In genomic region chr6:100833355-100833754, GRCm38 (mm10) we compare ENCODE assay signal across 8 mouse cellular contexts. TPM values are rescaled to one million over a fixed set of nuclear protein-coding genes. Genes with fewer than 3 reads are reported as not detected.
DNase-seq lines count a peak whose midpoint lies in the region; ATAC-seq lines count a peak whose summit lies in the region.

Gene Ppp4r2, plus strand, starts transcription at chr6:100833622.

- peak within 1 kb of the TSS; percentile 63 for H3K27ac ChIP-seq in forebrain, embryonic 11.5 days (ENCODE audit: low read depth, low read length)
- peak within 1 kb of the TSS; percentile 86 for H3K27ac ChIP-seq in heart, embryonic 16.5 days (ENCODE audit: low read length)
- peak within 1 kb of the TSS; percentile 83 for H3K27ac ChIP-seq in liver, embryonic 15.5 days (replicated peaks)
- H3K27ac ChIP-seq in neural tube, embryonic 12.5 days: peak within 1 kb of the TSS; percentile 15

- H3K4me2 ChIP-seq in forebrain, embryonic 11.5 days (ENCODE audit: low read depth, low read length, severe bottlenecking): peak within 1 kb of the TSS; percentile 51
- peak within 1 kb of the TSS; percentile 63 for H3K4me2 ChIP-seq in heart, embryonic 16.5 days (ENCODE audit: low read depth, low read length)
- peak within 1 kb of the TSS; percentile 72 for H3K4me2 ChIP-seq in liver, embryonic 15.5 days
- H3K4me2 ChIP-seq in neural tube, embryonic 12.5 days (replicated peaks): peak within 1 kb of the TSS; percentile 66

- under 1% methylated on average over 29 of the region's 50 CpGs for WGBS in forebrain, embryonic 11.5 days
- under 1% methylated on average over 37 of the region's 50 CpGs for WGBS in heart, embryonic 16.5 days
- WGBS in liver, embryonic 15.5 days (ENCODE audit: insufficient replicate concordance): under 1% methylated on average over 40 of the region's 50 CpGs
- WGBS in neural tube, embryonic 12.5 days: under 1% methylated on average over 44 of the region's 50 CpGs

- no peaks in the 10 kb centered on the region for H3K27me3 ChIP-seq in forebrain, embryonic 11.5 days (ENCODE audit: control insufficient read depth, insufficient read depth, low read length)
- H3K27me3 ChIP-seq in heart, embryonic 16.5 days (ENCODE audit: control insufficient read depth, insufficient read depth, low read length): no peaks in the 10 kb centered on the region
- H3K27me3 ChIP-seq in liver, embryonic 15.5 days: no peaks in the 10 kb centered on the region
- H3K27me3 ChIP-seq in neural tube, embryonic 12.5 days (replicated peaks): no peaks in the 10 kb centered on the region

- H3K4me1 ChIP-seq in forebrain, embryonic 11.5 days (replicated peaks; ENCODE audit: control insufficient read depth, insufficient read depth, low read length): no peaks in the 10 kb centered on the region; the same call in 1 of the 2 replicates
- peaks cover 15% of the 10 kb centered on the region for H3K4me1 ChIP-seq in heart, embryonic 16.5 days (ENCODE audit: control insufficient read depth, insufficient read depth, low read length)
- peaks cover 27% of the 10 kb centered on the region for H3K4me1 ChIP-seq in liver, embryonic 15.5 days (replicated peaks)
- peaks cover 18% of the 10 kb centered on the region for H3K4me1 ChIP-seq in neural tube, embryonic 12.5 days

- H3K9me3 ChIP-seq in forebrain, embryonic 11.5 days (ENCODE audit: control insufficient read depth, low read length): no peaks in the 10 kb centered on the region
- no peaks in the 10 kb centered on the region for H3K9me3 ChIP-seq in heart, embryonic 16.5 days (replicated peaks; ENCODE audit: control insufficient read depth, low read length)
- no peaks in the 10 kb centered on the region for H3K9me3 ChIP-seq in liver, embryonic 15.5 days (replicated peaks)
- no peaks in the 10 kb centered on the region for H3K9me3 ChIP-seq in neural tube, embryonic 12.5 days

- H3K36me3 ChIP-seq in forebrain, embryonic 11.5 days (ENCODE audit: control insufficient read depth, insufficient read depth, low read length): peaks cover 13% of the 10 kb centered on the region; the same call in 1 of the 2 replicates
- H3K36me3 ChIP-seq in heart, embryonic 16.5 days (ENCODE audit: control insufficient read depth, insufficient read depth): peaks cover 28% of the 10 kb centered on the region
- peaks cover 32% of the 10 kb centered on the region for H3K36me3 ChIP-seq in liver, embryonic 15.5 days (replicated peaks)
- H3K36me3 ChIP-seq in neural tube, embryonic 12.5 days: peaks cover 29% of the 10 kb centered on the region

- peak within 1 kb of the TSS; percentile 87 for H3K4me3 ChIP-seq in forebrain, embryonic 11.5 days (ENCODE audit: low read depth, low read length)
- H3K4me3 ChIP-seq in heart, embryonic 16.5 days (ENCODE audit: low read length): peak within 1 kb of the TSS; percentile 79
- H3K4me3 ChIP-seq in liver, embryonic 15.5 days (replicated peaks): peak within 1 kb of the TSS; percentile 92
- H3K4me3 ChIP-seq in neural tube, embryonic 12.5 days: peak within 1 kb of the TSS; percentile 85

- peak within 1 kb of the TSS; percentile 73 for H3K9ac ChIP-seq in forebrain, embryonic 11.5 days (ENCODE audit: low read length)
- H3K9ac ChIP-seq in heart, embryonic 16.5 days (ENCODE audit: low read length): peak within 1 kb of the TSS; percentile 85
- peak within 1 kb of the TSS; percentile 88 for H3K9ac ChIP-seq in liver, embryonic 15.5 days
- peak within 1 kb of the TSS; percentile 81 for H3K9ac ChIP-seq in neural tube, embryonic 12.5 days

- peak; percentile 85 to 90 for DNase-seq in CD8-positive naive resting alpha-beta T cell, adult 2 months (ENCODE audit: low read depth in 2 of 2, low spot score in 2 of 2)
- DNase-seq in c-Kit-positive CD71-negative TER-119-negative erythroid progenitor cells, embryonic 14.5 days (ENCODE audit: low read depth): peak; percentile 74
- DNase-seq in forebrain, embryonic 11.5 days (ENCODE audit: low spot score): peak; percentile 96
- DNase-seq in kidney, postnatal 36 days: peak; percentile 94 to 96
- peak; percentile 54 for DNase-seq in telencephalon, adult 2 months (ENCODE audit: low read depth, low spot score)

- peak; percentile 93 for ATAC-seq in forebrain, embryonic 11.5 days (replicated peaks; ENCODE audit: low FRiP score)
- peak; percentile 95 for ATAC-seq in heart, embryonic 16.5 days (replicated peaks; ENCODE audit: extremely low read depth, insufficient read depth, low FRiP score)
- peak; percentile 99 for ATAC-seq in liver, embryonic 15.5 days (ENCODE audit: insufficient read depth)
- peak; percentile 96 for ATAC-seq in neural tube, embryonic 12.5 days (ENCODE audit: low FRiP score, low read depth)

RNA-seq across cellular contexts. Expression of gene Ppp4r2, which starts in this region (rescaled TPM):
- 37.6 and 40.3 TPM in 2 replicates for polyA plus RNA-seq in forebrain, embryonic 11.5 days (2014; fragmentation: Nextera tagmentation; extraction: Ambion mirVana)
- 11.8 and 12.3 TPM in 2 replicates for polyA plus RNA-seq in heart, embryonic 16.5 days (2015; fragmentation: Nextera tagmentation; extraction: Ambion mirVana)
- 8.0 and 8.1 TPM in 2 replicates for polyA plus RNA-seq in liver, embryonic 15.5 days (2015; fragmentation: Nextera tagmentation; extraction: Ambion mirVana)
- polyA plus RNA-seq in neural tube, embryonic 12.5 days (2016; fragmentation: Nextera tagmentation; extraction: Ambion mirVana): 23.9 and 25.2 TPM in 2 replicates

Comparison
In these comparisons a context has a peak if more than half of its experiments do, and no peak if none do; other contexts are left out.
1. Peak in every context shown above with its lines: DNase-seq, ATAC-seq, H3K4me3 ChIP-seq and H3K27ac ChIP-seq.
2. H3K27ac ChIP-seq: peak in every context shown above with its lines; median percentile 86 in heart, embryonic 16.5 days; 83 in liver, embryonic 15.5 days; 63 in forebrain, embryonic 11.5 days; 15 in neural tube, embryonic 12.5 days.